Mouse (Mus musculus): ENCODE measurements around the gene H2-Ke6.
A peak's percentile ranks its signal among the peaks of the same experiment; 100 is the strongest.
"Not testable (repeated sequence)": the region's sequence is repeated elsewhere in the genome, so short reads cannot be mapped to it uniquely, and the experiment has no call there.

H2-Ke6 gene

GRCm38 (mm10) chr17:34029150-34029889 is 1.5 kb upstream of the H2-Ke6 start:
- no peak for DNase-seq

GRCm38 (mm10) chr17:34028501-34029149 is 765 bp upstream of the H2-Ke6 start:
- DNase-seq = no peak

- no peak for DNase-seq
These were observed 774 bp downstream of the H2-Ke6 start for GRCm38 (mm10) chr17:34026917-34027655.

DNA sequence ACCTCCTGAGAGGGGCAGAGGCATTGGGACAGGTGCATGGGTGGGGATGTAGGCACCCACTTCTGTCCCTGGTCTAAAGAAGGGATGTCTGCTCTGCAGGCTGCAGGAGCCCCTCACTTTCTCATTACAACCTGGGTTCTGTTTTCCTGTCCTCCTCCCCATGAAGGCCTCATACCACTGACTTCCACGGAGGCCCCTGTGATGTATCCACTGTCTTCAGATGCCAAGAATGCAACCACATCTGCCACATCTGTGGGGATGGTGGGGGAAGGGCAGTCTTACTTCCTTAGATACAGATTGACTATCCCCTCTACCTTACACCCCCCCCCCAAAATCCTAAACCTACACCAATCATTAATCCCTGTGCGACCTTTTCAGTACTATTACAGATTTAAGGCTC is 1.6 kb downstream of the H2-Ke6 start:
- DNase-seq = no peak

GRCm38 (mm10) chr17:34025756-34026151 is 2.1 kb downstream of the H2-Ke6 start:
- DNase-seq = no peak

GRCm38 (mm10) chr17:34024861-34025755 is 2.8 kb downstream of the H2-Ke6 start:
- no peak for DNase-seq

- peak; percentile 92 for DNase-seq
These were observed 3.5 kb downstream of the H2-Ke6 start, which contains the start of gene Ring1 for GRCm38 (mm10) chr17:34024317-34024821. Gene Ring1, minus strand, starts transcription at chr17:34024680.

DNA sequence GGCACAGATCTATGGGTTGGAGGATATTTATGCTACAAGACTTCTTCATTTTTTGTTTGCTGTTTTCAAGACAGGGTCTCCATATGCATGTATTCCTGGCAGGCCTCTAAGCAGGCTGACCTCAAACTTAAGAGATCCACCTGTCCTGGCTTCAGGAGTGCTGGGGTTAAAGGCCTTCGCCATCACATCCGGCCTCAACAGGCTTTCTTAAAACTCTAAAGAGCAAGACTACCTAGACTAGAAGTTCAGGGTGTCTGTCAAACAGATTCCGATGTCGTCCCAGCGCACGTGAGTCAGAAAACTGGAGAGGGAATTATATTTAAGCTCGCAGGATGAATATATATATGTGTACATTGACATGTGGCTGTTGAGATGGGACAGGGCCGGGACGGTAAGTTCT is 4.2 kb downstream of the H2-Ke6 start:
- no peak for DNase-seq

GRCm38 (mm10) chr17:34022987-34023386 is 4.9 kb downstream of the H2-Ke6 start:
- no peak for DNase-seq

DNA sequence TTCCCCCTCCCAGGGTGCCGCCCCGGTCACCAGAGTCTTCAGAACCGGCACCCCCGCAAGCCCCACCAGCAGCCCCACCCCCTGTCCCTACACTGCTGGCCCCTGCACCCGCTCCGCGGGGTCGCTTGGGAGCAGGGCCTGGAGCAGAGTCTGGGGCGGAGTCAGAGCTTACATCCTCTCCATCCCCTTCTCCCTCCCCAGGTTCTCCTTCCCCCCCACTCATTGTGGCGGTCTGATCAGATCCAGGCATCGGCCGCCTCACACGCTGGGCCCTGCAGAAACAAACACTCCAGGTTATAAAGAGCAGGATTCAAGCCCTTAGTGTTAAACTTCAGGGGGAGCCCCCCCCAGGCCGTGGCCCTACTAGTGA is 5.5 kb downstream of the H2-Ke6 start:
- DNase-seq = no peak

- DNase-seq = no peak
These were observed 6.1 kb downstream of the H2-Ke6 start for GRCm38 (mm10) chr17:34021539-34022413.

- no peak for DNase-seq
These were observed 14.4 kb downstream of the H2-Ke6 start for GRCm38 (mm10) chr17:34013436-34013835.

DNA sequence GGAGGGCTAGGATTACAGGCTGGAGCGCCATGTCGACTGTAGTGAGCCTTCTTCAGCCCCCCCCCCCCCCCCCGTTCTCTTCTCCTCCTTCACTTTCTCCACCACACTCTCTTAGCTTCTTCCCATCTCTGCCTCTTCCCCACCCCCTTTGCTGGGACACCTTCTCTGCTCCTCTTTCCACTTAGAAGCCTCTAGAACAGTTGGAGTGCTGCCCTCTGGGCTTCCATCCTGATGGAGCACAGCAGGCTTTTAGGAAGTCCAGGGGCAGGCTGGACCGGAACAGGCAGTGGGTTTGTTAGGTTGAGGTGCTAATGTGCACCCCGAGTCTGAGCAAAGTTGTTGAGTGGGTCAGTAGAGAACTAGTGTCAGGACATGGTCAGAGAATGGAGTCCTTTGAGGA is 17.7 kb downstream of the H2-Ke6 start:
- no peak for DNase-seq

- DNase-seq = no peak
These were observed 21.3 kb downstream of the H2-Ke6 start for GRCm38 (mm10) chr17:34006570-34006969.

- DNase-seq = no peak
These were observed 24.4 kb downstream of the H2-Ke6 start for GRCm38 (mm10) chr17:34003426-34003825.

GRCm38 (mm10) chr17:34000796-34001195 is 27.1 kb downstream of the H2-Ke6 start:
- not testable (repeated sequence) for DNase-seq

DNA sequence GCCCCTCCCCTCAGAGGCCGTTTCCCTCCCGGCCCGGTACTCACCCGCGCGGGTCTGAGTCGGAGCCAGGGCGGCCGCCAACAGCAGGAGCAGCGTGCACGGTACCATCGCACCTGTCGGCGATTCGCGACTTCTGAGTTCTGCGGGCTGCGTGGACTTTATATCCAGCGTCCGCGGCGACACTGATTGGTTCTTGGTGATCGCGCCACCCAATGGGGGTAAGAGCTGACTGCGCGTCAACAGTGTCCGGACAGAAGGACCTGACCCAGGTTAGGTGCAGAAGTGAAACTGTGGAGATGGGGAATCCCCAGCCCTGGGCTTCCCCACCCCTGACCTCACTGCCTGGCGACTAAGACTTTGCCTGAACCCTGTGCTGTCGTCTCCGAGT is 27.7 kb downstream of the H2-Ke6 start, which contains the start of gene H2-K1:
Gene H2-K1 (minus strand): TSS at position 198 of the 388 bp plus-strand sequence.
- peak; percentile 68 for DNase-seq

DNA sequence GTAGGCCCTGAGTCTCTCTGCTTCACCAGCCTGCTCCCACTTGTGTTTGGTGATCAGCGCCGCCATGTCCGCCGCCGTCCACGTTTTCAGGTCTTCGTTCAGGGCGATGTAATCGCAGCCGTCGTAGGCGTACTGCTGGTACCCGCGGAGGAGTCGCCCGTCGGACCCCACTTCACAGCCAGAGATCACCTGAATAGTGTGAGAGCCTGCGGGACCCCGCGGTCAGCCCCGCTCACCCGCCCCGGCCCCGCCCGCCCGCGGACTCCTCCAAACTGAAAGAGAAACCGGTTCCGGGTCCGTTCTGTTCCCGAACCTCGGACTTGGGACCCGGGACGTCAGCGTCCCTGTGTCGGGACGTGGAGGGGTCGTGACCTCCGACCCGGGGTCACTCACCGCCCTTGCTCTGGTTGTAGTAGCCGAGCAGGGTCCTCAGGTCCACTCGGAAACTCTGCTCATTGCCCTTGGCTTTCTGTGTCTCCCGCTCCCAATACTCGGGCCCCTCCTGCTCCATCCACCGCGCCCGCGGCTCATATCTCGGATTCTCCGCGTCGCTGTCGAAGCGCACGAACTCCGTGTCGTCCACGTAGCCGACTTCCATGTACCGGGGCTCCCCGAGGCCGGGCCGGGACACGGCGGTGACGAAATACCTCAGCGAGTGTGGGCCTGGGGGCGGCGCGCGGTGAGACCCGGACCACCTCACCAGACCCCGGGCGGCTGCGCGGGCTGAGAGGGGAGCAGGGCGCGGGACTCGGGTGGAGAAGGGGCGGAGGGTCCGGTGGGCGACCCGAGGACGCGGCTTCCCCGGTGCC is 28.3 kb downstream of the H2-Ke6 start:
- no peak for DNase-seq

DNA sequence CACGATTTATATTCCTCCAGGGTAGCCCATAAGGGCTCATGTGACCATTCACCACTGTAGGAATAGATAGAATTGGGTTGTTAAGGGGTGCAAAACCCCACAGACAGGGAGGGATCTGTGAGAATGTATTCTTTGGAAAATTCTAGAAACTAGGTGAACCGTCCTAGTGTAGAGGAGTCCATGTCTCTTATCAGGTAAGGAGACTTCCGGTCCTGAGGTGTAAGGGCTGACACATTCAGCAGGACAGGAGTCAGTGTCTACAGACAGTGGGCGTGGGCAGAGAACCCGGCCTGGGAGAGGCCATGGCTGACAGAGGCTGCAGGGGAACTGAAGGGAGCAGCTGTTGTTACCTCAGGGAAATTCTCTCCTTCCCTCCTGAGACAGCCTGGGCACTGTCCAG is 29.2 kb downstream of the H2-Ke6 start:
- DNase-seq = not testable (repeated sequence)

DNA sequence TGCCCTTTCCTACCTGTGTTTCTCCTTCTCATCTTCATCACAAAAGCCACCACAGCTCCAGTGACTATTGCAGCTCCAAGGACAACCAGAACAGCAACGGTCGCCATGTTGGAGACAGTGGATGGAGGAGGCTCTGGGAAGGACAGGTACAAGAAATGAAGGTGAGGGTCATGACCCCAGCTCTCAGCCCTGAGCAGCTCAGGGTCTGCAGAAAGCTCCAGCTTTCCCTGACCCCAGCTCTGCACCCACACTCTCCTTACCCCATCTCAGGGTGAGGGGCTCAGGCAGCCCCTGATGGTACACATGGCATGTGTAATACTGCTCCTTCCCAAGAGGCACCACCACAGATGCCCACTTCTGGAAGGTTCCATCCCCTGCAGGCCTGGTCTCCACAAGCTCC is 30.8 kb downstream of the H2-Ke6 start:
- not testable (repeated sequence) for DNase-seq

DNA sequence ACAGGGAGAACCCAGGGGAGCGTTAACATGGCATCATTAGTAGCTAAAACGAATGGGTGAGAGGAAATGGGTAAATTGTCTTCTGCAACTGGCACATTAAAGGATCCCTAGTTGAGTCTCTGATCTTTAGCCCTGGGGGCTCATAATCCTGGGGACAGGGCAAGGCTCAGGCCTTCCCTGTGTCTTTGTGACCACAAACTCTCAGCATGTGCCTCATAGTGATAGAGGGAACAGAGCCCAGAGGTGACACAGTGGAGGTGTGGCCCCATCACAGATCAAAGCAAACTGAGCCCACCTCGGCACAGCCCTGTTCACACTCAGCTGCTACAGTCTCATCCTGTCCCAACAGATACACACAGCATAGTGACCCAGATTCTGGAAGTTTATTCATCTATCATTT is 32.2 kb downstream of the H2-Ke6 start:
- DNase-seq = no peak

Data from right cerebral cortex, postnatal 25 days (tissue).